Mouse (Mus musculus) lung, postnatal 4 days (tissue): Measurements from ENCODE around the gene Gm21987.

Experiments
- DNase-seq, 2 experiments: peaks; one replicate each; pipeline ENCODE4 v3.0.0; 2021

The Gm21987 gene

DNA sequence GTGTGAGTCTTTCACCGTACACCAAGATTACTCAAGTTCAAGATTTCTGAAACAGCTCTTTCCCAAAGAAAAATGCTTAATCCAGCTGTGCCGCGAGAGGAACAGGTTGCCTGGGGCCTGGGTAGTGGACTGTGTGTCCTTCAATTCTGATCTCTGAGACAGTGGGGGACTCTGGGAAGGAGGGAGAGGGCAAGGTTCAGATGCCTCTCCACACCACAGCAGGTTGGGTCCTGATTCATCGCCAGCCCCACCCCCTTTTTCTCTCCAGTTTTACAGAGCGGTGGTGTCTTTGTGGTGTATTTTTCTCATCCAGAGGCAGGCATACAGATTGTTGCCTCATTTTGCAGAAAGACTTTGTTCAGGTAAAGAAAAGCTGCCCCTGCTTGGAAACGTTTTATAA is 51.4 kb downstream of the Gm21987 start:
- no peak for DNase-seq

DNA sequence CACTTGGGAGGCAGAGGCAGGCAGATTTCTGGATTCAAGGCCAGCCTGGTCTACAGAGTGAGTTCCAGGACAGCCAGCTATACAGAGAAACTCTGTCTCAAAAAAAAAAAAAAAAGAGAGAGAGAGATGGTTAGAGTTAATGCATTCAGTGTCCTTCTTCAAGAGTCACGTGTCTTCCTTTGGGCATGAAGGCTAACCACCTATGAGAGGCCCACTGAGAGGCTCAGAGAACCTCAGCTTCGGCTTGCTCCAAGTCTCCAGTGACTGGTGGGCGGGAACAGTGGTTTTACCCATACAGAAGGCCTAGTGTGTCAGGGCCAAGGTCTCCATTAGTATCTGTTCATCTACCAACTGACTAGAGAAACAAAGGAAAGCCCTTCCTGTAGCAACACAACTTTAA is 52.2 kb downstream of the Gm21987 start:
- peak in 1 of 2 experiments; percentile 17 for DNase-seq

DNA sequence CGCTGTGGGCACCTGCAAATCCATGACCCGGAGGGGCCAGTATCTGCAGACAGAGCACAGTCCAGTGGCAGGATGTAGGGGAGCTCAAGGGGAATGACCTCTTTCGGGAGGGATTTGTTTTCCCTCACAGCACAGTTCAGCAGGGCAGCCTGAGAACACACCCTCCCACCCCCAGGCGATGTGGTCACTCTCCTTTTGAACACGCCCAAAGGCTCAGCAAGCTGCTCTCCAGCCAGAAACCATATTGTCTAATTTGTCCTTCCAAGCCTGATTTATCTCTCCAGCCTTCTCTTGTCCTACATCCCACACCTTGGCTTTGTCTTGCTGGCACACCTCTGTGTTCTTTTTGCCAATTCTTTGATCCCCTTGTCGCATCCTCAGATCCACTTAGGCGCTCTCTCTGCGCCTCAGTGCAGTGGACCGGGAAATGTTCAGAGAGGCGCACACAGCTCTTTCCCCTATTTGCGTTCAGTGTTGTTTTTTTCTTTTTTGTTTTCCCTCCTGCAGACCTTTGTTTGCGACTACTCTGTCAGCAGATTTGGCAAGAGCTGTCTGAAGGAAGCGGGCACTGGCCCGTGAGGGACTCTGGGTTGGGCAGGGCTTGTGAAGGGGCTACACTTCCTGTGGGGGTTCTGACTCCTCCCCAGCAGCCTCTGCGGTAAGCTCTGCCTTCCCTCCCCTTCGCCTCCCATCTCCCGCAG is 52.8 kb downstream of the Gm21987 start:
- peak; percentile 67 to 80 for DNase-seq

DNA sequence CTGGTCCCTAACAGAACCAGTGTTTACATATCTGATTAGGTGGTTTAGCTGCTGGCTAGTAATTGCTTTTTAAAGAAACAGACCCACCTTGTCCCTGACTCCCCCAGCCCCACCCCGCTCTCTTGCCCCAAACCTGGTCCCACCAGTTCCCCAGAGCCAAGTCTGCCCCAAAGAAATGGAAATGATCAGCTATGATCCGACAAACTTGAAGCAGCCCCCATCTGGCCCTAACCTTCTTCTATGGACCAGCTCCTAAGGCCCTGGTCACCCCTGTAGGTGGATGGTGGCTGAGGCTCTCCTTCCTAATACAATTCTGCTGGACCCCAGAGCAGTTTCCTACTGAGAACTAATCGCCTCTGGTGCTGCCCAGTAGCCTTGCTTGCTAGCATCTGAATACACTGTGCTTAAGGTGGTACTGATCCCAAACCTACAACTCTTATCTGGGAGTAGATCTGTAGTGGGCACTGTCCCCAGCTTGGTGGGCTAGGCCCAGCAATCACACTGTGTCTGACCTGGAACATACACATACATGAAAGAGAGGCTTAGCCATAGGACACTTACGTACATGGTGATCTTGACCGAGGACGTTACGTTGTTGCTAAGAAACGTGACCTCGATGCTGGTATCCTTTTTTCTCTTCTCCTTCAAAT is 53.6 kb downstream of the Gm21987 start:
- no peak for DNase-seq

DNA sequence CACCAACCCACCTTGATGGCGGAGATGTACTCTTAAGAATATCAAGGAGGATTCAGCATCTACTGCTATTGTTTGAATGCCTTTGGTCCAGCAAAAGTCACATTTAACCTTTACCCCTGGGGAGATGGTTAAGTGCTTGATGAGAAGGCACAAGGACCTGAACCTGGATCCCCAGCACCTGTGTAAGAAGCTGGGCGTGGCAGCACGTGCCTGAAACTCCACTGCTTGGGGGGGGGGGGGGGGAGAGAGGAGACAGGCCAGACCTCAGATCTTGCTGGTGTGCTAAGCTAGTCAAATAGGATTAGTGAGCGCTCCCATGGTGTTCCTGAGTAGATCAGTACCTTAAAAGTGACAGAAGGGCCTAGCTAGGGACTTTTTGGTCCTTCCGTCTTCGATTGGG is 54.6 kb downstream of the Gm21987 start:
- DNase-seq = no peak

DNA sequence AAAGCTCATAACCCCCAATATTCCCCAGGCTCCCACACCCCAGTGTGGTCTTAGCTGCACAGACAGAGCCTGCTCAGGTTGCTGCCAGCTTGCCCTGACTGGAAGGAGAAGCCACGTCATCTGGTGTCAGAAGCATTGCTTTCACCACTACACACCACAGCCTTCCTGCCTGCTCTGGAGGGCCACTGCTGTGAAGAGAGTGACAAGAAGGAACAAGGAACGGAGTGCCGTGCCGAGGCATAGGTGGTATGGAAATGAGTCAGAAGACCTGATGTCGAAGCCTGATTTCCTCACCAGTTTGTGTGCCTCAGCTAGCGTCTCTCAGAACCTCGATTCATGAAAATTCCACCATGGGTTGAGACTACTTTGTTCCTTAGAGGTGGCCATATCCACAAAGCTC is 56.8 kb downstream of the Gm21987 start:
- DNase-seq = peak in 1 of 2 experiments; percentile 25

DNA sequence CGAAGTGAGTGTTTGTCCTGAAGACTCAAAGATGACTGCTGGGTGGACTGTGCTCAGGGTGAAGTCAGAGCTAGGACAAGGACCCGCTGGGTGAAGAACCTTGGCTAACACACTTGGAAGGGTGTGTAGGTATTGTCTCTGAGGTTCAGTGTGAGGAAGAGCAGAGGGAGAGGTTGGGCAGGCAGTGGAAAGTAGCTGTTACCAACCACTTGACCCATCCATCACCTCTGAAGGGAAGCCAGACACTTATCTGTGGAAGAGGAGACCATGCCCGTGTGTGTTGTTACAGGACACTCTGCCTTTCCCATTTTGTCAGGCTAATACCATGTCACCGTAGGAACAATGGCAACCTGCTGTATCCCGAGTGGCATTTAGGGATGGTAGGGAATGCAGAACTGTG is 59.5 kb downstream of the Gm21987 start:
- no peak for DNase-seq

DNA sequence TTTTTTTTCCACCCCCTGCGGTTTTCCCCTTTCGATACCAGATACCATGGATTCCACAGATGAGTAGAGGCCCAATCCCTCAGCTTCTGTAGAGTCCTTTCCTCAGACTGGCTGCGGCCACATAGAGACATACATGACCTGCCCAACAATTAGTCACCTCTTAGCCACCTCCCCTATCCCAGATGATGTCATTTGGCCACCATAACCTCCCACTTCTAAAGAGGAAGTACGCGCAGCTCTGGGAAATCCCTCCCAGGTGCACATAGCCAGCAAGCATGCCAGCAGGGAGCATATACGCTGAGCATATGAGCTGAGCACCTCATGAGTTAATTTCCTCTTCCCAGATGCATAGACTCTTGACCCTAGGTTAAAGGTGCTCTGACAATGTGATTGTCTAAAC is 59.9 kb downstream of the Gm21987 start:
- DNase-seq = no peak

DNA sequence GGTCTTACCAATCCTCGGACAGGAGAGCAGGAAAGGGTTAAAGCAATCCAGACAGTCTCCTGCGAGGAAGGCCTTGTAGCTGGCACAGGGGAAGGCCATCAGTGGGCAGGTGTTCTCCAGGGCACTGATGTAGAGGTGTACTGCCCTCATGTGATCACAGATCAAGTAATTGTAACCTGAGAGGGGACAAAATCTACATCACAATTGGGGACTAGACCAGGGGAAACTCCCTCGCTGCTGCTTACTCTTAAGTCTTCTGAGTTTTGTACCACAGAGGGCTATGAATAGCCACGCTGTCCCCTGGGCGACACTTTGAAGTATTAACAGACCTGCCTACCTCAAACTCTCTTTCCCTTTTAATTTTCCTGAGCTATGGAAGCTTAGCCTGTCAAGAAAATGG is 60.7 kb downstream of the Gm21987 start:
- no peak for DNase-seq

DNA sequence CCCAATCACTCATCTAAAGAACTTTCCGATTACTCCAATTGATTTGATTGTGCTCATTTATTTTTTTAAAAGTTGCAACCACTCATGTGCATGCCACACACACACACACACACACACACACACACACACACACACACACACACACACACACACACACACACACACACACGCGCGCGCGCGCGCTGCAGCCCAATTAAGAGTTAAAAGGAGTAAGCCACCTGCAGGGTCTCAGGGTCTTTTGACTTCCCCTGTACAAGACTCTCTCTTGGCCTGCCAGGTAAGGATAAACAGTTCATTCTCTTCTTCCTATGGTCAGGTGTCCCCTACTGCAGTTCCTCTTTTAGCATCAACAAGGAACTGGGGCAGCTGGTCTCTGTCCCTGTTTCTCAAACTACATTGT is 61.6 kb downstream of the Gm21987 start:
- DNase-seq = no peak
